Mouse (Mus musculus): ENCODE measurements around the gene Jade1.

DNA sequence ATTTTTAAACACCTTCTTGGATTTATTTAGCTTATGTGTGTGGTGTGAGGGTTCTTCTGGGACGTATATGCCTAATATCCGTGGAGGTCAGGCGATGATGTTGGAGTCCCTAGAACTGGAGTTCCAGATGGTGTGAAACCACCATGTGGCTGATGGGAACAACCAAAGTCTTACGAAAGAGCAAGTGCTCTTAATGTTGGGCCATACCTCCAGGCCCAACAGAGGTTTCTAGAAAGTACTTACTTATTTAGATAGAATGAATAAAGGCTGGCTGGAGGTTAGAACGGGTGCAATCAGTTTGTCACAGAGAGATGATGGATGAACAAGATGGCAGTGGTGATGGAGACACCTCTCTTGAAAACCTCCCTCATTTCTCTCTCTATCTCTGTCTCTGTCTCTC lies 6.3 kb downstream of the Jade1 start:
- TF ChIP-seq FLI1 (IDR thresholded peaks at IDR 0.05; ENCODE audit: low read length): no peak
- no peak for TF ChIP-seq GATA1 (IDR thresholded peaks at IDR 0.05; ENCODE audit: borderline replicate concordance, low read length)

Data from megakaryocyte, embryonic 14.5 days (primary cell).